Mouse (Mus musculus) neural tube, embryonic 15.5 days (tissue): ENCODE data around the gene 1700003F12Rik. TPM values are rescaled to one million over a fixed set of nuclear protein-coding genes. Genes with fewer than 3 reads are reported as not detected.

ENCODE experiments used
- polyA plus RNA-seq: library from polyadenylated mRNA; unstranded; fragments of >200 nt; fragmentation: Nextera tagmentation; extraction: Ambion mirVana; gene quantifications from 2 replicates; pipeline ENCODE4 v1.2.1, GENCODE M21; 2015

The 1700003F12Rik gene
- polyA plus RNA-seq, 1 experiment from 2014 or later: 1.9 TPM

Other genes with a start within 250 kb of the 1700003F12Rik start
- gene Bpifb9b, start 239.9 kb upstream of the 1700003F12Rik start, polyA plus RNA-seq: not detected in 2 replicates
- 13.7 and 13.8 TPM in 2 replicates for gene Cdk5rap1, start 174.1 kb upstream of the 1700003F12Rik start, polyA plus RNA-seq
- 12.1 and 12.7 TPM in 2 replicates for gene Snta1, start 139.0 kb upstream of the 1700003F12Rik start, polyA plus RNA-seq
- gene Cbfa2t2, start 110.6 kb upstream of the 1700003F12Rik start, polyA plus RNA-seq: 35.3 and 36.1 TPM in 2 replicates
- 0.31 and 0.63 TPM in 2 replicates for gene Actl10, start 4.7 kb downstream of the 1700003F12Rik start, polyA plus RNA-seq
- 16.0 and 19.6 TPM in 2 replicates for gene Necab3, start 11.8 kb downstream of the 1700003F12Rik start, polyA plus RNA-seq
- 3.4 and 7.4 TPM in 2 replicates for gene E2f1, start 22.8 kb downstream of the 1700003F12Rik start, polyA plus RNA-seq
- gene Pxmp4, start 56.6 kb downstream of the 1700003F12Rik start, polyA plus RNA-seq: 18.1 and 22.9 TPM in 2 replicates
- gene Zfp341, start 66.2 kb downstream of the 1700003F12Rik start, polyA plus RNA-seq: 2.1 and 2.3 TPM in 2 replicates
- 0.35 and 0.55 TPM in 2 replicates for gene 4930519P11Rik, start 66.4 kb downstream of the 1700003F12Rik start, polyA plus RNA-seq
- 29.6 and 31.5 TPM in 2 replicates for gene Chmp4b, start 104.6 kb downstream of the 1700003F12Rik start, polyA plus RNA-seq
- not detected in 2 replicates for gene Gm14214, start 222.9 kb downstream of the 1700003F12Rik start, polyA plus RNA-seq
- gene Raly, start 244.0 kb downstream of the 1700003F12Rik start, polyA plus RNA-seq: 26.2 and 28.2 TPM in 2 replicates
- gene a, start 244.3 kb downstream of the 1700003F12Rik start, polyA plus RNA-seq: 0.33 and 0.93 TPM in 2 replicates